Mouse (Mus musculus) forelimb bud, embryonic 11.5 days (tissue): ENCODE data around the gene Mvp.

ENCODE experiments used
- DNase-seq: peaks from one replicate; pipeline ENCODE4 v3.0.0-alpha.2; 2012; ENCODE audit warnings: low read depth, low spot score

Gene Mvp

DNA sequence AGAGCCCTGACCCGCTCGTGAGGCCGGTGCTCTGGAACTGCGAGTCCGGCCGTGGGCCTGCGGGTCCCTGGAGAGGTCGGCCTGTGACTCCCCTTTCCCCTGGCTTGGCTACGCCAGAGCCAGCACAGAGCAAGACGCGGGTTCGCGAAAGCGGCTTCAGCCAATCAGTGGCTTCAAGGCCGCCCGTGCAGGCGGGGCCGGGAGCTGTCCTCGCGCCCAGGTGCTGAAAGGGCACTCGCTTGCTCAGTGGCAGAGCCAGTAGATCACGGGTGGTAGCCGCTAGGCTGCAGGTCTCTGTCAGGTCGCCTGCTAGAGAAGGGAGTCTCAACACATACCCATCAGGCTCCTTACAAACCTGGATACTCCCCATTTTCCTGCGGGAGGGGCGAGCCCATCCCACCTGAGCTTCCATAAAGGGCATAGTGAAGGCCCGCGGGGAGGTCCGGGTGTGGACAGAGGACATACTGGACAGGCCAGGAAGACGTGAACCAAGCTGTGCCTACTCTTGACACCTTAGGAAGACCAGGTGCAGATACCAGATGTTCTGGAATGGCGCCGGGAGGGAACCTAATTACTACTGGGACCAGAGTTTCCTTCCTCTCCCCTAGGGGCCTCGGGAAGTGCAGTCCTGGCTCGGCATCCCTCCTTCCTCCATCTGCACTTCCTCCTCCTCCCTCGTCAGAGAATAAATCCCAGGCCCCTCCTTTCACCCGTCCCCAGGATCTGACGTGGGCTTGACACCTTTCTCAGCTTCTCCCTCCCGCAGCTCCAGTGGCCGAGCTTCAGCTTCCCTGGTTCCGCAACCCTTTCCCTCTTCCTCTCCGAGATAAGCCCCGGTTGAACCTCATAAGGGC lies 64.4 kb downstream of the Mvp start, which contains the start of gene Sez6l2:
Gene Sez6l2 (plus strand): TSS at position 771 of the 854 bp plus-strand sequence.
- DNase-seq: peak; percentile 89

GRCm38 (mm10) chr7:126949403-126949792 lies 65.0 kb downstream of the Mvp start, which contains the start of gene Asphd1:
Gene Asphd1 (minus strand): TSS chr7:126949582.
- no peak for DNase-seq

DNA sequence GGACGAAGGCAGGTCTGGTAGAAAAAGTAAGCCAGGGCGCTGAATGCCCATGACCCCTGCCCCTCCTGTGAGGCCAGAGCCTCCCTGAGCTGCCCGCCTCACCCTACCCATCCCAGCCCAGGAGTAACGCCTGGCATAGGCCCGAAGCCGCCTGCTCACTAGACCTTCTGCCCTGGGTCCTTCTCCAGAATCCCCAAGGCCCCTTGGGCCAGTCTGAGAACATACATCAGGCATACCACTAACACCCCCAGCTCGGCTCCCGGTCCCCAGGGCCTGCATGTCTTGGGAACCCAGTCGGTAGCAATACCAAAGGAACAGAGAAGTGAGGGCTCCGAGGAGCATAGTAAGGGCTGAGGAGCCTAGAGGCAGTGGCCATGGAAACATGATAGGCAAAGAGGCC lies 65.8 kb downstream of the Mvp start:
- no peak for DNase-seq

GRCm38 (mm10) chr7:126946530-126946929 lies 67.9 kb downstream of the Mvp start:
- peak; percentile 23 for DNase-seq

DNA sequence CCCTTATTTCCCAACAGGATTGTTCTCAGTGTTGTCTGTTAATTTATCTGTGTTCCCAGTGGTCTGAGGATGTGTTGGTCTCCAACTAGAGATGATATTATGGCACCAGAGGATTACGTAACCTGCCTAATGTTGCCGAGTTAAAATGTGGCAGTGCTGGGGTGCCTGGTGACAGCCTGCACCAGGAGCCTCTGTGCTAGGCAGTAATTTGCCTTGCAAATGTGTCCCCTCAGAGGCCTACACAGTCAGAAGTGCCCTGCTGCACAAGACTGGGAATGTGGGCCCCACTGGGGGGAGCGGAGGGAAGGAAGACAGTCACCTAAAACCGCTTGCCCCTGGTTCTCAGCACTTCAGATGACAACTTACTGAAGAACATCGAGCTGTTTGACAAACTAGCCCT lies 72.6 kb downstream of the Mvp start:
- no peak for DNase-seq

- no peak for DNase-seq
Measured at GRCm38 (mm10) chr7:126941171-126941570, 73.2 kb downstream of the Mvp start.
